Mouse (Mus musculus) cerebellum, adult 2 months (tissue): ENCODE data around the gene Bicc1.

Experiments used
- CTCF ChIP-seq: fragments of 200-500 bp; IDR thresholded peaks from 2 replicates; pipeline ENCODE4 v1.5.1; 2011; ENCODE audit warnings: low read depth, mild to moderate bottlenecking, control low read depth, low read length, moderate library complexity, borderline replicate concordance; ENCODE audit not compliant: insufficient read depth
- POLR2A ChIP-seq: fragments of 200-500 bp; IDR thresholded peaks from 2 replicates; pipeline ENCODE4 v1.6.1; 2011; ENCODE audit warnings: low read length, control low read depth, borderline replicate concordance; ENCODE audit not compliant: insufficient read depth

DNA sequence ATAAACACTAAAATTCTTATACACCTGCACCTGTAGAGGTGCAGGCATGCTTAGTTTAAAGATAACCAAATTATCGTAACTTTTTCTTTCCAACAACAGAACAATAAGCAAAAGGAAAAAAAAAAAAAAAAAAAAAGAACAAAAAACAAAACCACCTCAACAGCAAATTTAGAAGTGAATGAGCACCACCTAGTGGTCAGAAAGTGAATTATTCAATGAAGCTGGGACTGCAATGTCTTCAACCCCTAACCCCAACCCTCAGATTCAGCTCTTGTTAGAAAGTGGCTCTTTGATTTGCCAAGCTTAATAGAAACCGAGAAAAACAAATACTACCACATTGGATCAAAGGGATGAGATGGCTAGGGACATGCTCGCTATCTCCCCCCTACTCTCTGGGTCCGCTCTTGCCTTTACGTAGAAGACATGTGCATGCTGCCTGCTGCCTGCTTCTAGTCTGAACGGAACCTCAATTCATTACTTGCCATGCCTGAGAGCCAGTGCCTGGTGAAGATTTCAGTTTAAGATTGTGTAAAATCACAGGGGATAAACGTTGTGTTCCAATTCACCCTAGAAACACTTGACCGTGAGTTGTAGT lies 195.8 kb downstream of the Bicc1 start:
- TF ChIP-seq POLR2A (no peak), CTCF (peak; percentile 24; the same call in 1 of the 2 replicates)
